Mouse (Mus musculus) induced T-regulatory cell, adult 2 months (primary cell): ENCODE results near the gene Togaram2.
"Not testable (repeated sequence)": the region's sequence is repeated elsewhere in the genome, so short reads cannot be mapped to it uniquely, and the experiment has no call there.

Source experiments
- DNase-seq: peaks from one replicate; pipeline ENCODE4 v3.0.0-alpha.2; 2012; ENCODE audit warnings: low read depth

The Togaram2 gene

GRCm38 (mm10) chr17:71673092-71673491, at the start of gene Togaram2:
Togaram2 (plus strand) TSS chr17:71673261.
- no peak for DNase-seq

GRCm38 (mm10) chr17:71631806-71632205, 41.3 kb upstream of the Togaram2 start:
- DNase-seq, result no peak

- DNase-seq, result no peak
Measured at GRCm38 (mm10) chr17:71633350-71633749, 39.7 kb upstream of the Togaram2 start.

GRCm38 (mm10) chr17:71636786-71637185, 36.3 kb upstream of the Togaram2 start:
- no peak for DNase-seq

GRCm38 (mm10) chr17:71637750-71638265, 35.3 kb upstream of the Togaram2 start:
- DNase-seq, result no peak

GRCm38 (mm10) chr17:71639056-71639455, 34.0 kb upstream of the Togaram2 start:
- DNase-seq, result not testable (repeated sequence)

- DNase-seq, result no peak
Measured at GRCm38 (mm10) chr17:71640421-71641085, 32.5 kb upstream of the Togaram2 start.

GRCm38 (mm10) chr17:71642190-71642589, 30.9 kb upstream of the Togaram2 start:
- DNase-seq, result no peak

GRCm38 (mm10) chr17:71650011-71650410, 23.1 kb upstream of the Togaram2 start:
- no peak for DNase-seq

GRCm38 (mm10) chr17:71652495-71652894, 20.6 kb upstream of the Togaram2 start:
- no peak for DNase-seq

- no peak for DNase-seq
Measured at GRCm38 (mm10) chr17:71652934-71653333, 20.1 kb upstream of the Togaram2 start.

- DNase-seq, result no peak
Measured at GRCm38 (mm10) chr17:71657521-71657920, 15.5 kb upstream of the Togaram2 start.

GRCm38 (mm10) chr17:71658666-71659065, 14.4 kb upstream of the Togaram2 start:
- no peak for DNase-seq

- no peak for DNase-seq
Measured at GRCm38 (mm10) chr17:71660390-71660789, 12.7 kb upstream of the Togaram2 start.

GRCm38 (mm10) chr17:71662751-71663250, 10.3 kb upstream of the Togaram2 start:
- peak; percentile 85 for DNase-seq

GRCm38 (mm10) chr17:71663491-71663890, 9.6 kb upstream of the Togaram2 start:
- DNase-seq, result peak; percentile 44

- DNase-seq, result no peak
Measured at GRCm38 (mm10) chr17:71664172-71664571, 8.9 kb upstream of the Togaram2 start.

- DNase-seq, result no peak
Measured at GRCm38 (mm10) chr17:71665201-71665600, 7.9 kb upstream of the Togaram2 start.

- DNase-seq, result peak; percentile 25
Measured at GRCm38 (mm10) chr17:71669511-71669910, 3.5 kb upstream of the Togaram2 start.

GRCm38 (mm10) chr17:71671840-71672546, 1.1 kb upstream of the Togaram2 start:
- DNase-seq, result peak; percentile 62

GRCm38 (mm10) chr17:71673936-71674335, 875 bp downstream of the Togaram2 start:
- DNase-seq, result no peak

GRCm38 (mm10) chr17:71674886-71675285, 1.8 kb downstream of the Togaram2 start:
- no peak for DNase-seq

- DNase-seq, result no peak
Measured at GRCm38 (mm10) chr17:71681666-71682065, 8.6 kb downstream of the Togaram2 start.
